Mouse (Mus musculus): ENCODE measurements around the gene Mr1. TPM values are rescaled to one million over a fixed set of nuclear protein-coding genes. Genes with fewer than 3 reads are reported as not detected.

Gene Mr1
- total and polyA plus RNA-seq, 3 experiments = 4.3 to 7.6 (median 7.1) TPM

DNA sequence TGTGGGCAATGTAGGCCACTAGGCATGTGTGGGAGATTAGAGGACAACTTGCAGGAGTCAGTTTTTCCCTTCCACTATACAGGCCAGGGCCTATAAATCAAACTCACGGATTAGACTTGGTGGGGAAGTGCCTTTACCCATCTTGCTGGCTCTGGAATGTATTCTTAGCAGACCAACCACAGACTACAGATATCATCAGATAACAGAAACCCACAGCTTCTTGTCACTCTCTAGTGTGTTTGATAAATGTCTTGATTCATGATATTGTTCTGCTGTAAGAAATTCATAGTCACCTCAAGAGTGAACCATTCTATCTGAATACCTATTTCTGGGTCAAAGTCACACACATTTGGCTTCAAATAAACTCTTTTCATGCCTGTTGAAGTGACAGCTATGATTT lies 26.9 kb downstream of the Mr1 start:
- H3K27me3 ChIP-seq (replicated peaks) = peaks cover 1% of the 10 kb centered on the region
- no peak overlapping the region for H3K4me2 ChIP-seq (ENCODE audit: insufficient read depth, low read depth, poor library complexity, severe bottlenecking)
- H3K79me2 ChIP-seq (replicated peaks; ENCODE audit: control insufficient read depth, extremely low read depth, insufficient read depth, poor library complexity, severe bottlenecking) = no peaks in the 10 kb centered on the region
- no peak overlapping the region for H3K27ac ChIP-seq (ENCODE audit: insufficient read depth, low read depth)
- in situ Hi-C loops (cut with MboI; ENCODE audit: low pct_ligation_motif_present, low pct_unique_long_range_greater_than_20kb, low sequenced_read_pairs) = no loop called here
- H3K4me3 ChIP-seq (replicated peaks in 1 of 3; ENCODE audit: low read depth in 2 of 3, low read length in 2 of 3, poor library complexity in 1 of 3) = no peak overlapping the region
- no peaks in the 10 kb centered on the region for H3K36me3 ChIP-seq (replicated peaks in 1 of 2; ENCODE audit: control insufficient read depth in 1 of 2, insufficient read depth in 1 of 2, low read length in 1 of 2)
- H3K9ac ChIP-seq (ENCODE audit: insufficient read depth, low read depth) = no peak overlapping the region
- H3K9me3 ChIP-seq (replicated peaks; ENCODE audit: low read length) = no peaks in the 10 kb centered on the region
- peaks cover 12 to 34% of the 10 kb centered on the region in 2 experiments for H3K4me1 ChIP-seq (ENCODE audit: control insufficient read depth in 1 of 2, insufficient read depth in 2 of 2)
- dilution Hi-C loops (cut with MboI; ENCODE audit: extremely low pct_ligation_motif_present, extremely low pct_unique_long_range_greater_than_20kb, low sequenced_read_pairs) = no loop called here
- TF ChIP-seq MAX (IDR thresholded peaks at IDR 0.05; ENCODE audit: low read length) (no peak), JUN (IDR thresholded peaks at IDR 0.05; ENCODE audit: insufficient read depth, low read depth, low read length) (no peak), JUND (conservative IDR thresholded peaks at IDR 0.05; ENCODE audit: low read depth, low read length) (no peak), RAD21 (IDR thresholded peaks at IDR 0.05; ENCODE audit: low read depth, low read length) (no peak)
- DNase-seq (ENCODE audit: extremely low read depth) = no peak

- Histone ChIP-seq H3K79me2 (replicated peaks; ENCODE audit: control insufficient read depth, extremely low read depth, insufficient read depth, poor library complexity, severe bottlenecking) (no peaks in the 10 kb centered on the region), H3K4me1 (ENCODE audit: control insufficient read depth in 1 of 2, insufficient read depth in 2 of 2) (peaks cover 13 to 29% of the 10 kb centered on the region in 2 experiments), H3K4me3 (replicated peaks in 1 of 3; ENCODE audit: low read depth in 2 of 3, low read length in 2 of 3, poor library complexity in 1 of 3) (no peak overlapping the region), H3K9ac (ENCODE audit: insufficient read depth, low read depth) (no peak overlapping the region), H3K27me3 (replicated peaks) (peaks cover 1% of the 10 kb centered on the region), H3K36me3 (replicated peaks in 1 of 2; ENCODE audit: control insufficient read depth in 1 of 2, insufficient read depth in 1 of 2, low read length in 1 of 2) (no peaks in the 10 kb centered on the region), H3K4me2 (ENCODE audit: insufficient read depth, low read depth, poor library complexity, severe bottlenecking) (no peak overlapping the region), H3K9me3 (replicated peaks; ENCODE audit: low read length) (no peaks in the 10 kb centered on the region), H3K27ac (ENCODE audit: insufficient read depth, low read depth) (no peak overlapping the region)
- TF ChIP-seq MAFK (IDR thresholded peaks at IDR 0.05; ENCODE audit: insufficient replicate concordance, low read length) = no peak
- TF ChIP-seq JUND (conservative IDR thresholded peaks at IDR 0.05; ENCODE audit: low read depth, low read length) = no peak
- TF ChIP-seq TCF12 (IDR thresholded peaks at IDR 0.05; ENCODE audit: low read depth, low read length) = no peak
- no peak for TF ChIP-seq MAZ (IDR thresholded peaks at IDR 0.05; ENCODE audit: low read depth, low read length)
- TF ChIP-seq USF2 (conservative IDR thresholded peaks at IDR 0.05; ENCODE audit: low read depth, low read length) = no peak
- no peak for TF ChIP-seq ELF1 (IDR thresholded peaks at IDR 0.05; ENCODE audit: low read depth, low read length)
- TF ChIP-seq BHLHE40 (IDR thresholded peaks at IDR 0.05; ENCODE audit: low read depth, low read length) = no peak
- in situ Hi-C loops (cut with MboI; ENCODE audit: low pct_ligation_motif_present, low pct_unique_long_range_greater_than_20kb, low sequenced_read_pairs) (no loop called here), dilution Hi-C loops (cut with MboI; ENCODE audit: extremely low pct_ligation_motif_present, extremely low pct_unique_long_range_greater_than_20kb, low sequenced_read_pairs) (no loop called here)
- no peak for DNase-seq (ENCODE audit: extremely low read depth)
Observed at GRCm38 (mm10) chr1:155113946-155114345, 32.7 kb downstream of the Mr1 start.

- peaks cover 1% of the 10 kb centered on the region for H3K27me3 ChIP-seq (replicated peaks)
- H3K9me3 ChIP-seq (replicated peaks; ENCODE audit: low read length) = no peaks in the 10 kb centered on the region
- in situ Hi-C loops (cut with MboI; ENCODE audit: low pct_ligation_motif_present, low pct_unique_long_range_greater_than_20kb, low sequenced_read_pairs) = no loop called here
- no peak for DNase-seq (ENCODE audit: extremely low read depth)
- peak overlapping the region in 1 of 3 experiments; percentile 6 for H3K4me3 ChIP-seq (replicated peaks in 1 of 3; ENCODE audit: low read depth in 2 of 3, low read length in 2 of 3, poor library complexity in 1 of 3)
- no peak overlapping the region for H3K4me2 ChIP-seq (ENCODE audit: insufficient read depth, low read depth, poor library complexity, severe bottlenecking)
- no peak overlapping the region for H3K27ac ChIP-seq (ENCODE audit: insufficient read depth, low read depth)
- H3K79me2 ChIP-seq (replicated peaks; ENCODE audit: control insufficient read depth, extremely low read depth, insufficient read depth, poor library complexity, severe bottlenecking) = no peaks in the 10 kb centered on the region
- no peak overlapping the region for H3K9ac ChIP-seq (ENCODE audit: insufficient read depth, low read depth)
- TF ChIP-seq CTCF (conservative IDR thresholded peaks at IDR 0.05 in 1 of 2, IDR thresholded peaks at IDR 0.05 in 1 of 2; ENCODE audit: low read depth in 2 of 2, low read length in 2 of 2) = no peak
- no peak for TF ChIP-seq POLR2A (IDR thresholded peaks at IDR 0.05; ENCODE audit: low read depth, low read length)
- TF ChIP-seq RCOR1 (conservative IDR thresholded peaks at IDR 0.05; ENCODE audit: low read depth, low read length) = no peak
- no peak for TF ChIP-seq MYC (IDR thresholded peaks at IDR 0.05; ENCODE audit: low read depth, low read length)
- TF ChIP-seq MAZ (IDR thresholded peaks at IDR 0.05; ENCODE audit: low read depth, low read length) = no peak
- TF ChIP-seq RAD21 (IDR thresholded peaks at IDR 0.05; ENCODE audit: low read depth, low read length) = no peak
- TF ChIP-seq UBTF (IDR thresholded peaks at IDR 0.05; ENCODE audit: low read depth, low read length) = no peak
- no peak for TF ChIP-seq EP300 (IDR thresholded peaks at IDR 0.05; ENCODE audit: low read length)
- TF ChIP-seq ZNF384 (IDR thresholded peaks at IDR 0.05; ENCODE audit: low read depth, low read length) = no peak
- TF ChIP-seq NRF1 (IDR thresholded peaks at IDR 0.05; ENCODE audit: low read depth, low read length) = no peak
- no peak for TF ChIP-seq CHD2 (IDR thresholded peaks at IDR 0.05; ENCODE audit: low read length)
- TF ChIP-seq MAFK (IDR thresholded peaks at IDR 0.05; ENCODE audit: insufficient replicate concordance, low read length) = no peak
- no peak for TF ChIP-seq USF1 (IDR thresholded peaks at IDR 0.05; ENCODE audit: low read depth, low read length)
- TF ChIP-seq GABPA (IDR thresholded peaks at IDR 0.05; ENCODE audit: insufficient replicate concordance, low read depth, low read length) = no peak
- peaks cover 13 to 28% of the 10 kb centered on the region in 2 experiments for H3K4me1 ChIP-seq (ENCODE audit: control insufficient read depth in 1 of 2, insufficient read depth in 2 of 2)
- H3K36me3 ChIP-seq (replicated peaks in 1 of 2; ENCODE audit: control insufficient read depth in 1 of 2, insufficient read depth in 1 of 2, low read length in 1 of 2) = no peaks in the 10 kb centered on the region
- dilution Hi-C loops (cut with MboI; ENCODE audit: extremely low pct_ligation_motif_present, extremely low pct_unique_long_range_greater_than_20kb, low sequenced_read_pairs) = no loop called here
Observed at GRCm38 (mm10) chr1:155112875-155113274, 33.7 kb downstream of the Mr1 start.
